Mouse (Mus musculus) adrenal gland, adult 18-20 months (tissue): ENCODE results near the gene Agxt2. TPM values are rescaled to one million over a fixed set of nuclear protein-coding genes. Genes with fewer than 3 reads are reported as not detected.
A peak's percentile ranks its signal among the peaks of the same experiment; 100 is the strongest.

Source experiments
- DNase-seq, 2 experiments: peaks; one replicate each; pipeline ENCODE4 v3.0.0; 2021 to 2022; ENCODE audit warnings: low spot score in 2 of 2
- long read RNA-seq, 2 experiments: library from polyadenylated mRNA; stranded (forward); transcript quantifications; one replicate each; pipeline ENCODE4 v2.0.0; 2021
- total RNA-seq, 2 experiments: library from RNA; stranded (reverse); gene quantifications; 1 replicate in 1 of 2; 2 replicates in 1 of 2; pipeline ENCODE4 v1.2.3; 2021

The Agxt2 gene
- 1 to 10 TPM; 1.1 to 6.8 TPM for total RNA-seq
- long read RNA-seq, experiment 1, partial matches to known transcripts = 0 of 1 reads
- long read RNA-seq, experiment 1, other reads (novel, unspliced or antisense) = 1 of 1 reads
- long read RNA-seq, experiment 2, partial matches to known transcripts = 0 of 2 reads
- long read RNA-seq, experiment 2, other reads (novel, unspliced or antisense) = 2 of 2 reads

DNA sequence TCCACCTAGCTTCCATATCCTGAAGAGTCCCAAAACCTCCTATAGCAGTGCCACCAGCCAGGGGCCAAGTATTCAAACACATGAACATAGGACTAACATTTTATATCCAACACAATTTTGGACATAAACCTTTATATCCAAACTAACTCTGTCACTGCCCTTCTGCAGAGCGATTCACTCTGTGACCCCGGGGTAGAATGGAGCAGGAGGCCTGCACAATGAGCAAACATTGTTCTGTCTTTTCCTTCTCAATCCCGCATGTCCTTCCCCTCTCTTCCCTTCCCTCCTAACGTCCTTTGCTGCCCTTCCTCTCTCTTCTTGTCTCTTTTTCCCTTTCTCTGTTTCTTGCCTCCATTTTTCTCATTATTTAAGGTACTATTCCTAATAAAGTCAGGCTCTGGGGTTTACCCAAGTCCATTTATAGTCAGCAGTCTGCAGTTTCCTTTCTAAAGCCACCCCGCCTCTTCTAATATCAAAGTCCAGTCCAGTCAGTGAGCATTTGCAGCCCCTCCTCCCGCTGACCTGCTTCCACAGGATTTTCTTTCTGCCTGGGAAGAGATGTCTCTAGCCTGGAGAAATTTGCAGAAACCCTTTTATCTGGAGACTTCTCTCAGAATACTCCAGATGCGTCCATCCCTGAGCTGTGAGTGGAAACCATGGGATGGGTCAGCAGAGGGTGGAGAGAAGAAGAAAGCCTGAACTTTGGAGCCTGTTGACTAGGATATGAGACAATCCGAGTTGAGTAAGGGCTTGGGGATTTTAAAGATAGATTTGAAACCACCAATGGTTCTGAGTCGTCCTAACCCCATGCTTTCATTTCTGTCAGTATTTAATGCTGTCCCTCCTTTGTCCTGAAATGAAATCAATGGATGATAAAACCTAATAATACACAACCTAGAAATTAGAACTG, at the start of gene Agxt2:
TSS of gene Agxt2 (plus strand) at position 494 of the 910 bp plus-strand sequence.
- no peak for DNase-seq

DNA sequence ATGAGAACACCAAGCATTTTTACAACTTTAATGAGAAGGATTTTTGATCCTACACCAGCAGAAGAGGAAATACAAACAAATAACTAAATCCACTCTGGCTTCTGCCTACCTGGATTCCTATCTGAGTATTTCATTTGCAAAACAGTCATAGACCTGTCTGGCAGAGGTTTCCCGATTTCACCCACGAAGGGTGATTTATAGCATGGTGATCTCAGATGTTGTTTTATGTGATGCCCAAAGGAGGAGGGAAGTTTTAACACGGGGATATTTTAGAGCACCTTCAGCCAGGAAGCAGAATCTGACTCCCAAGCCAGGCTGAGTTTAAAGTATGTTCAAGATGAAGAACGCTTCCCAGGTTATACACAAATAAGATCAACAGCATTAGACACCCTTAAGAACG, 46.5 kb upstream of the Agxt2 start:
- DNase-seq = no peak

DNA sequence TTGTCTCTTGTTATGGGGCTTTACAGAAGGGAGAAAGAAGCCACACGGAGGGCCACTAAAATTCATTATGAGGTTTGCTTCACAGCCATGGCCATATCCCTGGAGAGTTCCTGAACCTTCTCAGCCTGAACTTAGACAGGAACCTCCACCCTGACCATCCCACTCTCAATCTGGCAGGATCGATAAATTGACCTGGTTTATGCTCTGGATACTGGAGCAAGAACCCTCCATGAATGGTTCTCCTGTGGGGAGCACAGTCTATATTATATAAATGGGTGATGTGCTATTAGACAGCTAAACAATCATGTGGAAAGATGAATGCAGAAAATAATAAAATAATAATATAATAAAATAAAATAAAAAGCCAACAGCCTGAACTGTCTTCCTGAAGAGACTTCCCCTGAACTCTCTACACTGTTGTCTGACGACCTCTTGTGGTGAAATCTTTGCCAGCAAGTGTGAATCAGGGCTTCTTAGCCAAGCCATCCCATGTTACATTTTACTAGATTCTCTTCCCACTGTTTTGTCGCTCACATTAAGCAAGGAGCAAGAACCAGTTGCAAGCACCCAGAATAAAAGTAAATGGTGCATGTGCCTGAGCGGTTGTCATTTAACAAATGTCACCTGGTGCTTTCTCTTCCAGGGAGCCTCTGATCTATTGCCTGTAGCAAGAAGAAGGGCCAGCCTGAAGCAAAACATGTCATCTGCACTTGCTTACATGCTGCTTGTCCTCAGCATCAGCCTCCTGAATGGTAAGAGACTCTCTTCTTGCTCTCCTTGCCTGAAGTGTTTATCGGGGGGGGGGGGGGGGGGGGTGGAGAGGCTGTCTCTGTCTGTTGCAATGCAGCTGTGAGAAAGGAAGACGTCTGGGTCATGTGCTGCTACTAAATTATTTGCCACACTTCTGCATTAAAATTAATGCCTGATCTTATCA, 44.5 kb upstream of the Agxt2 start:
- peak; percentile 55 to 62 for DNase-seq

DNA sequence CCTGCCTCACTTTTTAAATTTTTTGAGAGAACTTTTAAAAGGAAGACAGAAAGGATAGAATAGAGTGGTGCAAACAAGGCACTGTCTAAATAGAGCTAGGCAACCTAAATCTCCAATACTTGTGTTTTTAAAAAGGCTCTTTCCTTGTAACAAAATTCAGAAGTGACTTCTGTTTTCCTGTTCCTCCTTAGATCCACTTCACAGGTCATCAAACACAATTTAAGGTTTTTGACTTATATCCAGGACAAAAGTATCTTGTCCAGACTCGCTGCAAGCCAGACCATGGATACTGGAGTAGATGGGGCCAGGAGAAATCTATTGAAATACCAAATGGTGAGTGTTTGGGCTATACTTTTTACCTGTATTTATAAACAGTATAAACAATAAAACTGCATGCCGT, 33.3 kb upstream of the Agxt2 start, which contains the start of gene Gm21973:
TSS of gene Gm21973 (plus strand) at position 301 of the 400 bp plus-strand sequence.
- no peak for DNase-seq

DNA sequence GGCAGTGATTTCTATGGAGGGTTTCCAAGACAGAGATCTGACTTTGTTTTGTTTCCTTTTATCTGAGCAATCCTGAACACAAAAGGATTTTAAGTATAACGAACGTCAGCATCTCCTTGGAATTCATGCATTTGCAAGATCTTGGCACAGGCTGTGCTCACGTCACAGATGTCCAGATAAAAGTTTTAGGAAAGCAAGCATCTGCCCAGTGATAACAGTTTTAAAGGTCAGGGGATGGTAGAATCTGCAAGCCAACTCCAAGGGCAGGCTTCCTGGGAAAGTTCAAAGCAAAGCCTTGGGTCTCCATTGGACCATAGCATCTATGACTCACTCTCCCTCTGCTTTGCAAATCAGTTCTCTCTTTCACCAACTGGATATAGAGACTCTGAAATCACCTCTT, 27.7 kb upstream of the Agxt2 start:
- DNase-seq = peak; percentile 39 to 53

DNA sequence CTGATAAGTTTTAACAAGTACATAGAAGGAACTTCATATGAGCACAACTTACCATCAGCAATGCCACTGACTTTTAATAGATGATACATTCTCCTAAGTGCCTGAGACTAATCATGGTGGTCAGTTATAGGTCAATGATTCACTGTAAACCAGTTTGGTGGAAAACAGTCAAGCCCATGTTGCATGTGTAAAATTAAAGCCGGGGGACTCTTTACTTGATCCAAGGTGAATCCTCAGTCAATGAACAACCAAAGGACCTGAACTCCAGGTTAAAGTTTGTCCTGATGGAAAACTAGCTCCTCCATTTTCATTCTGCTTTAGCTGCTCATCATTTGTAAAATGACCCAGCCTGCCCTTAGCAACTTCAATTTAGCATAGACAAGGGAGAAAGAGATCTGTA, 25.8 kb upstream of the Agxt2 start:
- DNase-seq = no peak

DNA sequence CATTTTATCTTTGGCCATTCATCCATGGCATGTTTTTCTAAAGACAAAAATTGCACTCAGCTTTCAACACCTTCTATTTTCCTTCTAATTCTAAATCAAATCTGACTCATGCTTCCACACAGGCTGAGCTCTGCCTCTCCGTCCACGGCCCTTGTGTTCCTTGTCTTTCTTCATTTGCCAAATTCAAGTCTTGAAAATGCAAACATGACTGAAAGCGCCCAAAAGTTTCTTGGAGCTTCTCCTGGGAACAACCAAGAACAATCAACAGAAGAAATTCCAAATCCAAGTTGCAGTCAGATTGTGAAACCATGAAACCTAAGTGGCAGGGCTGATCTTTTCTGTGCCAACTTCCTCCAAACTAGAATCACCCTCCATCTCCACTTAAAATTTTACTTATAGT, 19.7 kb upstream of the Agxt2 start:
- no peak for DNase-seq

DNA sequence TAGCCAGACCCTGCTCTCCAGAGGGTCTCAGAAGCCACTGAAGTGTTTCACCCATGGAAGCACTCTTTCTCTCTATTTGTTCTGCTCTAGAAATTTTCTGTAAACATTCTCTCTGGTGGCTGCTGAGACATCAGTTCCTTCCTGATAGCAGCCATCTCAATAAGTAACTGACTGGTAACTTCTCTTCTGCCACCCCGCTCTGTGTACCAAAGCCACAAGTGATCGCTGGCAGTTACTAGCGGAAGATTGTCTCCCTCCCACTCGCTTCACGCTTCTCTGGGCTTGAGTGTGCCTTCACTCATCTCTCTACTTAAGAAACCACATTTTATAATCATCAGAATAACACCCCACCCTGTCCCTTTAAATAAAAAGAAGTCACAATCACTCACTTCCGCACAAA, 11.3 kb upstream of the Agxt2 start:
- no peak for DNase-seq

DNA sequence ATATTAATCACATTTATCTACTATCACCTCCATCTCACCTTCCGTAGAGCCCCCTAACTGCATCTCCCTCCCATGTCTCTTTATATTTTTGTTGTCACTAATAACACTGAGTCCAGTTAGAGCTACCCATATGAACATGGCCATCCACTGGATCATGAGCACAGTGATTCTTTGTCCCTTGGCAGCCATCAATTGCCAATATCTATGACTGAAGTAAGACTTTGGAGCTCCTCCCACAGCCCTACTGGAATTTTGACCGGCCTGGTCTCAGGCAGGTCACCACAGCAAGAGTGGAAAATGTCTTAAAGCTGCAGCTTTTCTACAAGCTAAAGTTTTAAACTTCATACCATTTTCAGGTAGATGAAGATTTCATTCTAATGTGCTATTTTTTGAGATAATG, 8.0 kb downstream of the Agxt2 start:
- DNase-seq = no peak

DNA sequence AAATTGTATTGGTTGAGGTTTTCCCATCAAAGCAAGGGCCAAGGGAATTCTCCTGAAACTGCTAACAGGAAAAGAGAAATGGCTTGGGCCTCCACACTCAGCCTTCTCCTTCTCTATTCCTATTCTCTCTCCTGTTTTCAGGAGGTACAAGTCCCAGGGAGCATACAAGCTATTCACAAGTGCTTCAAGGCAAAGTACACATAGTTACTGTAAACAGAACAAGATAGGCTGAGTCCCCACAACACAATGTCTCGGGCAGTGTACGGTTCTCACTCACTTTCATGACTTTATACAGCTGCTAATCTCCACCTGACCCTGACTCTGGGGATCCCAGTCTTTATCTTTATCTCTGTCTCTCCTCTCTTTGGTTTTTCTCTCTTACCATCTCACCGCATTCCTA, 17.1 kb downstream of the Agxt2 start:
- no peak for DNase-seq

DNA sequence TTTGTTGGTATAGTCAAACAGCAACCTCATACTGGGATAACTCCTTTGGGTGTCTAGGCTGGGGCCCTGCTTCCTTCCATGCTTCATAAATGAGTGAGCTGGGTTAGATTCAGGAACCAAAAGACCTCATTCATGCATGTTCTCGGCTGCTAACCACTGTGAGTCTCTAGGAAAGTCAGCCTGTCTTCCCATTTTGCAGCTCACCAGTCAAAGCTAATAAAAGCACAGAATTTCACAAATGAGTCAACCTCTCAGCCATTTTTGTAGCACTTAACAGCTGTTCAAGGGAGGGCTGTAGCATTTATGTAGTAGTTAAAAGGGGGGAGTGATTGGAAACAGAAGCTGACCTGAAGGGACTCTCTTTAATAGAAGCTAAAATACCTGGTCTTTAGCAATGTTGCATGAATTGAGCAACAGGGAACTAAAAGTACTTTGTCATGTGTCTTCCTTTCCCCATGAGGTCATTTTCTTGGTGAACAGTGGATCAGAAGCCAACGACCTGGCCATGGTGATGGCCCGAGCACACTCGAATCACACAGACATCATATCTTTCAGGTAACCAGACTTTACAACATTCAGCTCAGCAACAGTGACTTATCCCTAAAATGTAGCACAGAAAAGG, 20.1 kb downstream of the Agxt2 start:
- DNase-seq = no peak

DNA sequence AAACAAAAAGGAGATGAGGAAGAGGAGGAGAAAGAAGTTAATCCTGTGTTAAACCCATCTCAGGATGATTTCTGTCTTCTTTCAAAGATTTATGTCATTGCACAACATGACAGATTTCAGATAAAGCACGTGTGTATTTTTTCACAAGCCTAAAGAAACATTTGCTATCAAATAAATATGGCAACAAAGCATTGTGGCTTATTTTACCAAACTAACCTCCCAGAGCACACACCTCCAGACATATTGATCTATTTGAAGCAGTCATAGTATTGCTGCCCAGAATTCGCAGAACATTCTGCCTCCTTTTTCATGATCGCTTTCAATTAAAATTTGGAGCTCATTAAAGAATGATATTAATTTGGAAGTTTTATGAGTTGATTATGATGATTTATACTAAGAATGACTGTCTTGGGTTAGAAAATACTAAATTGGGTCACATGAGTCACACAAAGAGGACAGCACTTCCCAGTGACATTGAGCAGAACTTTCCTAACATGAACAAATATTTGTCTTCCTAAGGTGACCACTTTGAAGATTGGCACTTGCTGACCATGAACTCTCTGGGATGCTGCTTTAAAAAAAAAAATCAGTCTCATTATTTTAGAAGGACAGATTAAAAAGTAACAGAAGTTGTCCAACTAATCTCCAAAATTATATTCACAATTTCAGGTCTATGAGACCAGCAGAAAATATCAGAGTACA, 21.6 kb downstream of the Agxt2 start:
- no peak for DNase-seq

DNA sequence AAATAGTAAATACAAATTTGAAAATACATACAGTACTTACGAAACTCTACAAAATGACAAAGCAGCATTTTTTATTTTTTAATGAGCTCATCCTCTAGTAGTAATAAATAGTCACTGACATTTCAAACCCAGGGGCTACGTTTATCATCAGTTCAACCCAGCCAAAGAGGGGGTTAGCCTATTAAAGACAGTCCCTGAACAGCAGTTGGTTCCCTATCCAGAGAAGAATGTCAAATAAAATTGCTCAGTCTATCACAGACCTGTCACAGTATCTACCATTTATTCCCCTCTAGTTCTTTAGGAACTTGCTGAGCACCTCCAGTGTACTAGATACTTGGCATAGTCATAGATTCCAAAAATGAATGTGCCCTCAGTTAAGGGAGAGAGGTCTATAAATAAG, 28.9 kb downstream of the Agxt2 start:
- no peak for DNase-seq

DNA sequence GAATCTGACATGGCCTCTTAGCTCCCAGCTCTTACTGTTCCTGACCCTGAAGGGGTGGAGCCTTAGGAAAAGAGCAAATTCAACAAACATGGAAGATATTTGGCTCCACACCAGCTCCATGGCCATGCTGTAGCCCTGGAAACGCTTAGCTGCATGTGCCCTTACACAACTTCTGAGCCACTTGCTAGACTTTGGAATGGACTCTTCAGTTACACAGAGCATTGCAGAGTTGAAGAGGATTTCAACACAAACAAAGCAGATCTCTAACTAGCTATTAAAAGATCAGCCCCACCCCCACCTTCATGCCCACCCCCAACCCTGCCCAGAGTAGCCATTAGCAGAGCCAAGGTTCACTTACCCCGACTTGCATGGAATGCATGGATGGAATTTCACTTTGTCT, 41.5 kb downstream of the Agxt2 start:
- DNase-seq = no peak

DNA sequence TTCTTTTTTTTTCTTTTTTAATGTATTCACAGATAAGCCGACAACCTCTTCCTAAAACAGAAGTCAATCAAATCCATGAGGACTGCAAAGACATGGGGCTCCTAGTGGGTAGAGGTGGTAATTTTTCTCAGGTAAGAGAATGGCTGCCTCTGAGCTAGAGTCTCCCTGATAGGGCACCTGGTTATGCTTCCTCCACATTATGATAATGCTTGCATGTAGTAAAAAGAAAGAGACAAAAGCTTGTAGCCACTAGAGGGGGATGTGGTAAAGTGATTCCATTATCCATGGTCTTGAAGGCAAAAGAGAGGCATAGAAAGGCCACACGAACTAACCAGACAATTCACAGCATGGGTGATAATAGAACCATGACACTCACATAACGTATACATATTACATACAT, 42.1 kb downstream of the Agxt2 start:
- DNase-seq = no peak

DNA sequence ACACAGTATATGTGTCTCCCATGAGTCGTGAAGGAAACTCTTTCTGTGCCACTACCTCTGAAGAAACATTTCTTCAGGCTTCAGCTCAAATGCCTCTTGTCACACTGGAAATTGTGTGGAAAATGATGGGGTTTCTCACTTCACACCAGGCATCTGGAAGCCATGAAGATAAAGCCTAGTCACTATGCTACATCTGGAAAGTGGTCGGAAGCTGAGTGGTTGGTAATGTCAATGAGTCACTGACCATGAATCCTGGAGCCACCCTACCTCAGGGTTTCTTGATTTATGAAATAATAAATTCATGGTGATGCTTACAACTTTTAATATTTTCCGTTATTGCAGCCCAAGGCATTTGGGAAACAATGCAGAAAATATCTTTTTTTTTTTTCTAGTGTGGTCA, 51.5 kb downstream of the Agxt2 start:
- DNase-seq = no peak

DNA sequence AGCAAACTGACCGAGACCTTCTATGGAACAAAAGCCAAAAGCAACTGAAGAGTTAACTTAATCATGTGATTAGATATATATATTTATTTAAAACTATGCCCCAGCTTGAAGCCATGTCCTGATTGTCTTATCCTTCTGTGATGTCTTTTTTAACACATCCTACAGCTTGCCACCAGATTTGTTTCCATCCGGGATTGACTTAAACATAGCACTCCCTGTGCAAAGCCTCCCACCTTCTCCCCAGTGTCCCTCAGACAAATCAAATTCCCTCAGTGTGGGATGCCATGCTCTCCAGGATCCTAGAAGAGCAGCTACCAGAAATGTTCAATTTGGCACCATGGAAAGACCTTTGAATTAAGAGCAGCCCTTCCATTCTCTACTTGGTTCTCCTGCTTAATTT, 52.5 kb downstream of the Agxt2 start:
- no peak for DNase-seq

DNA sequence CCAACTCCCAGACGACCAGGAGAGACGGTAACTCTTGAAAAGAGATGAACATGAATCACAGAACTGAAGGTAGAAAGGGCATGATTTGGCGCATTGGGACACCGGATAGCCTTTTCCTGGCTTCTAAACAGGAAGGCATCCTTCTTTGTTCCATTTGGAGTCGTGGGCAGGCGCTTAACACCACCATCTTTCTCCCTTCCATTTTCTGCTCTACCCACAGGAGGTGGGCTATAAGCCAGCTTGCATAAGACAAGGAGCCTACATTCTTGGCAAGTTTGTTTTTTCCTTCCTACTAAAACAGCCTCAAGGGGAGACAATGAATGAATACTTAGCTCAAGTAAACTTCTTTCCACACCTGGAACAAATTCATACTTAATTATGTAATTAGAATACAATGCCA, 55.3 kb downstream of the Agxt2 start:
- no peak for DNase-seq

DNA sequence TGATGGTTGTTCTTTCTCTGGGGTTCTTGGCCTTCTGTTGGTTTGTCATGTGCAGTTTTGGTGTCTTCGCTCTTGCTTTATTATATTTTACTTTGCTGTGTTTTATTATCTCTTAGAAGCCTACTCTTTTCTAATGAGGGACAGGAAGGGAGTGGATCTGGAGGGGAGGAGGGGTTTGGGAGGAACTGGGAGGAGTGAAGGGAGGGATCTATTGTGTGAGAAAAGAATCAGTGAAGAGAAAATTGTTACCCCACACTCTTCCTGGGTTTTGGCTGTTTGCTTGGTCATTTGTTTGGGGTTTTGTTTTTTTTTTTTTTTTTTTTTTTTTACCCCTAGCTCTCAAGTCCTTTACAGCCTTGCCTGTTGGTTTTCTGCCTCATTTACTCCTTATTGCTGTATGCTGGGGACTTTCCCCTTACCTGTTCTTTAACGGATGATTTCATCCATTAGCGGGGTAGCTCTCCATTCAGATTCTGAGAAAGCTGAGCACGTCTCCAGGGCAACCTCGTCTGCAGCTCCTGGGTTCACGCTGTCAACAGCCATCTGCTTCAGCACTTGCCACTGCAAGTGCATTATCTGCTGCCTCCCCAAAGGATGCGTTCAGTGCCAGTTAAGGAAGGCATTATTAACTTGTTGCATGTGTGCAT, 62.9 kb downstream of the Agxt2 start:
- DNase-seq = no peak

DNA sequence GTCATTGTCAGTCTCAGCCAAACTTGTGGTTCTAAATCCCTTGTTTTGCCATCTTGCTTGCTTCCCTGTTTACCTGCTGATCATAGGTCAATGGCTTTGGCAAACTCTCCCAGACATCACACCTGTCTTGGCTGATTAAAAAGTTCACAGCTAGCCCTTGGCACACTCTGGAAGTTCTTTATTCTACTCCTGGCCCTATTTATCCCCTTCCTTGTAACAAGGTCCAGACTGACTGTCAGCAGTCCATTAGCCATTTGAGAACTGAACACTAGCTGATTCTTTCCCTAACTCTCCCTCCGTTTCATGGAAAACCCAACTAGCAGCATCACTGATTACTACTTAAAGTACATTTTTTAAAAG, 63.4 kb downstream of the Agxt2 start:
- DNase-seq = no peak
